Mouse (Mus musculus): Measurements from ENCODE around the gene Cdh8. TPM values are rescaled to one million over a fixed set of nuclear protein-coding genes. Genes with fewer than 3 reads are reported as not detected.
A peak's percentile ranks its signal among the peaks of the same experiment; 100 is the strongest.

Cdh8 gene
- polyA plus RNA-seq, 1 experiment from 2014 or later: 64.4 TPM

DNA sequence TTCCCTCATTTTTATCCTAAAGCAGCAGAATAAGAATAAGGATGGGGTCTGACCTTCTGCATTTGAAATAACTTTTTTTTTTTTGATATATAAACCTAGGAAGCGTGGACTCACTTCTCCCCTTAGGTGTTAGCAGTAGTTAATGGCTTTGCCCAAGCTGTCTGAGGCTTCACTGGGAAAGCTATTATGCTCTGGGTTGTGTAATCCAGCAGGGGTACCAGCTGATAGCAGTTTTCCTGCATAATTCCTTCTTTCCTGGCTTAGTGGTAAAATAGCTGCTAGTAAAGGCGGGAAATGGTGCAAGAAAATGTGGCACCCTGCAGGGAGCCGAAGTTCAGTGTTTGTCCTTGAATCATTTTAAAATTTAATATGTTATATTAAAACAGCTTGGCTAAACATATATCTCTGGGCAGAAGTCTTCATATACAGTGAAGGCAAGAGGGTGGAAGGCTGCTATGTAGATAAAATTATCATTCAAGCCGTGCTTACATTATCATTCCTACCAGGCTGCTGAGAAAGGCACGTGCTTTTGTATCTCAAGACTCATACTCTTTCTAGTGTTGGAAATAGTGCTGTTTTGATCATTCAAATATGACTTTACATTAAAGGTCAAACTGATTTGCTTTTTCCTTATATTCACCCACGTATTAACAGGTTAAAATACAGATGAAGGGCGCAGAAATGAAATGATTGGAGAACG, 367.5 kb downstream of the Cdh8 start:
- Histone ChIP-seq H3K27me3 (ENCODE audit: control insufficient read depth, insufficient read depth, low read depth, low read length) (no peaks in the 10 kb centered on the region), H3K4me1 (ENCODE audit: control insufficient read depth, insufficient read depth, low read length) (no peaks in the 10 kb centered on the region; the same call in 1 of the 2 replicates), H3K4me3 (ENCODE audit: low read depth, low read length) (no peak overlapping the region), H3K36me3 (ENCODE audit: control insufficient read depth, insufficient read depth, low read length) (no peaks in the 10 kb centered on the region), H3K9me3 (replicated peaks; ENCODE audit: control insufficient read depth, low read length, poor library complexity, severe bottlenecking) (no peaks in the 10 kb centered on the region), H3K27ac (ENCODE audit: low read length) (no peak overlapping the region), H3K4me2 (ENCODE audit: low read length) (no peak overlapping the region), H3K9ac (ENCODE audit: low read depth, low read length) (no peak overlapping the region)
- WGBS: 61% methylated on average over 8 of the region's 8 CpGs
- peak; percentile 54; the same call in 1 of the 2 replicates for ATAC-seq

GRCm38 (mm10) chr8:99040423-99040822, 375.8 kb downstream of the Cdh8 start:
- no peaks in the 10 kb centered on the region for H3K9me3 ChIP-seq (replicated peaks; ENCODE audit: control insufficient read depth, low read length, poor library complexity, severe bottlenecking)
- ATAC-seq: no peak
- H3K4me2 ChIP-seq (ENCODE audit: low read length): no peak overlapping the region
- no peak overlapping the region for H3K27ac ChIP-seq (ENCODE audit: low read length)
- no peaks in the 10 kb centered on the region for H3K4me1 ChIP-seq (ENCODE audit: control insufficient read depth, insufficient read depth, low read length)
- no peak overlapping the region for H3K4me3 ChIP-seq (ENCODE audit: low read depth, low read length)
- H3K36me3 ChIP-seq (ENCODE audit: control insufficient read depth, insufficient read depth, low read length): no peaks in the 10 kb centered on the region
- no peak overlapping the region for H3K9ac ChIP-seq (ENCODE audit: low read depth, low read length)
- no peaks in the 10 kb centered on the region for H3K27me3 ChIP-seq (ENCODE audit: control insufficient read depth, insufficient read depth, low read depth, low read length)
- 98% methylated on average over 2 of the region's 2 CpGs for WGBS

DNA sequence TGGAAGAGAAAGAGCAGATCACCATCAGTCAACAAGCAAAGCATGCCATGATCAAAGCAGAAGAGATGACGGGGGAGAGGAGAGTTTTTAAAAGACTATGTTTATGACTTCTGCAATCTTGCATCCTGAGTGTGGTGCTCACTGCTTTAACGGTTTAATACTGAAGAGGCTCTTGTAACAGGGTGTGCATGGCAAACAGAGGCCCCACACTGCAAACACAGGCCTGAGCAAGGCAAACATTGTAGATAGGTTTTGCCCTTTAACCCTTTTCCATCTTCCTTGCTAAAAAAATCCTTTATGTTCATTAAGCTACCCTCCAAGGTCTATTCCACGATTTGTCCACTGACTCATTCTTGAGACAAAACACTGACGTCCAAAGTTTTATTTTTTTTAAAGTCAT, 385.2 kb downstream of the Cdh8 start:
- no peak overlapping the region for H3K9ac ChIP-seq (ENCODE audit: low read depth, low read length)
- H3K4me1 ChIP-seq (ENCODE audit: control insufficient read depth, insufficient read depth, low read length): no peaks in the 10 kb centered on the region
- no peak overlapping the region for H3K4me2 ChIP-seq (ENCODE audit: low read length)
- H3K27ac ChIP-seq (ENCODE audit: low read length): no peak overlapping the region
- H3K27me3 ChIP-seq (ENCODE audit: control insufficient read depth, insufficient read depth, low read depth, low read length): no peaks in the 10 kb centered on the region
- no peak for ATAC-seq
- 78% methylated on average over 4 of the region's 4 CpGs for WGBS
- H3K36me3 ChIP-seq (ENCODE audit: control insufficient read depth, insufficient read depth, low read length): no peaks in the 10 kb centered on the region
- no peaks in the 10 kb centered on the region for H3K9me3 ChIP-seq (replicated peaks; ENCODE audit: control insufficient read depth, low read length, poor library complexity, severe bottlenecking)
- no peak overlapping the region for H3K4me3 ChIP-seq (ENCODE audit: low read depth, low read length)
